Mouse (Mus musculus): Measurements from ENCODE around the gene Rprd1b. TPM values are rescaled to one million over a fixed set of nuclear protein-coding genes. Genes with fewer than 3 reads are reported as not detected.

Rprd1b gene
- polyA plus RNA-seq, 3 experiments from 2014 or later = 19.4 to 23.4 (median 21.2) TPM

GRCm38 (mm10) chr2:158146971-158147370, 118.7 kb downstream of the Rprd1b start:
- ATAC-seq = no peak

GRCm38 (mm10) chr2:158151077-158151476, 122.8 kb downstream of the Rprd1b start:
- no peak for ATAC-seq

- no peak for ATAC-seq
Observed at GRCm38 (mm10) chr2:158152685-158153309, 124.5 kb downstream of the Rprd1b start.

- ATAC-seq = peak; percentile 93
Observed at GRCm38 (mm10) chr2:158153728-158154343, 125.5 kb downstream of the Rprd1b start.

GRCm38 (mm10) chr2:158154641-158155040, 126.3 kb downstream of the Rprd1b start:
- ATAC-seq = no peak

- ATAC-seq = no peak
Observed at GRCm38 (mm10) chr2:158155101-158155500, 126.8 kb downstream of the Rprd1b start.

GRCm38 (mm10) chr2:158155615-158156014, 127.3 kb downstream of the Rprd1b start:
- no peak for ATAC-seq

GRCm38 (mm10) chr2:158156487-158156886, 128.2 kb downstream of the Rprd1b start:
- no peak for ATAC-seq

- ATAC-seq = no peak
Observed at GRCm38 (mm10) chr2:158157654-158158053, 129.4 kb downstream of the Rprd1b start.

- ATAC-seq = peak; percentile 76
Observed at GRCm38 (mm10) chr2:158159376-158160235, 131.3 kb downstream of the Rprd1b start.

GRCm38 (mm10) chr2:158161761-158162160, 133.5 kb downstream of the Rprd1b start:
- ATAC-seq = no peak

GRCm38 (mm10) chr2:158163034-158163433, 134.7 kb downstream of the Rprd1b start:
- peak; percentile 11 for ATAC-seq

- ATAC-seq = no peak
Observed at GRCm38 (mm10) chr2:158165776-158166175, 137.5 kb downstream of the Rprd1b start.

GRCm38 (mm10) chr2:158166628-158167027, 138.3 kb downstream of the Rprd1b start:
- ATAC-seq = peak; percentile 93

GRCm38 (mm10) chr2:158167496-158168205, 139.4 kb downstream of the Rprd1b start:
- no peak for ATAC-seq

GRCm38 (mm10) chr2:158168741-158169211, 140.5 kb downstream of the Rprd1b start:
- no peak for ATAC-seq

GRCm38 (mm10) chr2:158169351-158169750, 141.1 kb downstream of the Rprd1b start:
- no peak for ATAC-seq

- ATAC-seq = no peak
Observed at GRCm38 (mm10) chr2:158169771-158170170, 141.5 kb downstream of the Rprd1b start.

- ATAC-seq = no peak
Observed at GRCm38 (mm10) chr2:158170394-158170793, 142.1 kb downstream of the Rprd1b start.

- no peak for ATAC-seq
Observed at GRCm38 (mm10) chr2:158174438-158174837, 146.1 kb downstream of the Rprd1b start.

- ATAC-seq = peak; percentile 66
Observed at GRCm38 (mm10) chr2:158174958-158175357, 146.7 kb downstream of the Rprd1b start.

- no peak for ATAC-seq
Observed at GRCm38 (mm10) chr2:158175433-158175832, 147.1 kb downstream of the Rprd1b start.

- no peak for ATAC-seq
Observed at GRCm38 (mm10) chr2:158176763-158177162, 148.5 kb downstream of the Rprd1b start.
